Mouse (Mus musculus) CH12.LX (cell line): ENCODE results near the gene Olfr1265. TPM values are rescaled to one million over a fixed set of nuclear protein-coding genes. Genes with fewer than 3 reads are reported as not detected.

Experiments
- DNase-seq: peaks from one replicate; pipeline ENCODE4 v3.0.0-alpha.2; 2013; ENCODE audit errors: extremely low read depth
- H3K27ac ChIP-seq: 2 replicates; pipeline ENCODE4 v1.5.1; 2012; ENCODE audit warnings: low read depth, mild to moderate bottlenecking, control low read depth, moderate library complexity; ENCODE audit not compliant: insufficient read depth
- H3K27me3 ChIP-seq: replicated peaks from 2 replicates; pipeline ENCODE3; 2012; ENCODE audit warnings: inconsistent platforms
- H3K36me3 ChIP-seq, 2 experiments: replicated peaks in 1 of 2; 2 replicates each; pipeline versions ENCODE3 to v1.6.1; 2012; ENCODE audit warnings: inconsistent platforms in 1 of 2, low read length in 1 of 2, mild to moderate bottlenecking in 1 of 2, mixed read lengths in 1 of 2, moderate library complexity in 1 of 2; ENCODE audit not compliant: control insufficient read depth in 1 of 2, insufficient read depth in 1 of 2
- H3K4me1 ChIP-seq, 2 experiments: 2 replicates each; pipeline ENCODE4 v1.6.1; 2012; ENCODE audit warnings: inconsistent platforms in 1 of 2, moderate library complexity in 1 of 2; ENCODE audit not compliant: insufficient read depth in 2 of 2, control insufficient read depth in 1 of 2
- H3K4me2 ChIP-seq: 2 replicates; pipeline ENCODE4 v1.6.1; 2012; ENCODE audit warnings: low read depth, mild to moderate bottlenecking, control low read depth; ENCODE audit not compliant: poor library complexity, insufficient read depth, severe bottlenecking
- H3K4me3 ChIP-seq, 3 experiments: fragments of 150-350 bp in 1 of 3; sonication (generic) in 1 of 3; replicated peaks in 1 of 3; 2 replicates each; pipeline versions ENCODE3 to v1.5.1; 2011 to 2012; ENCODE audit warnings: low read depth in 2 of 3, low read length in 2 of 3, mild to moderate bottlenecking in 2 of 3, moderate library complexity in 2 of 3, control low read depth in 1 of 3, improper control_type of control experiment in 1 of 3, inconsistent platforms in 1 of 3, mixed read lengths in 1 of 3; ENCODE audit not compliant: poor library complexity in 1 of 3
- H3K79me2 ChIP-seq: replicated peaks from 2 replicates; pipeline ENCODE4 v1.6.1; 2012; ENCODE audit warnings: mild to moderate bottlenecking, moderate library complexity; ENCODE audit not compliant: control insufficient read depth, poor library complexity, insufficient read depth, severe bottlenecking; ENCODE audit errors: extremely low read depth
- H3K9ac ChIP-seq: 2 replicates; pipeline ENCODE4 v1.6.1; 2012; ENCODE audit warnings: low read depth, mild to moderate bottlenecking, control low read depth, moderate library complexity; ENCODE audit not compliant: insufficient read depth
- H3K9me3 ChIP-seq: replicated peaks from 2 replicates; pipeline ENCODE3; 2012; ENCODE audit warnings: low read length, inconsistent platforms, mixed read lengths
- BHLHE40 ChIP-seq: IDR thresholded peaks from 2 replicates; pipeline ENCODE4 v1.6.1; 2011; ENCODE audit warnings: mild to moderate bottlenecking, low read depth, low read length, improper control_type of control experiment
- CHD2 ChIP-seq: IDR thresholded peaks from 2 replicates; pipeline ENCODE4 v1.6.1; 2011; ENCODE audit warnings: low read length, improper control_type of control experiment
- CTCF ChIP-seq, 2 experiments: IDR thresholded peaks in 1 of 2; conservative IDR thresholded peaks in 1 of 2; 2 replicates each; pipeline ENCODE4 v1.5.1; 2011 to 2012; ENCODE audit warnings: low read depth in 2 of 2, low read length in 2 of 2, improper control_type of control experiment in 1 of 2, inconsistent platforms in 1 of 2, mild to moderate bottlenecking in 1 of 2, moderate library complexity in 1 of 2
- ELF1 ChIP-seq: IDR thresholded peaks from 2 replicates; pipeline ENCODE4 v1.6.1; 2014; ENCODE audit warnings: low read depth, mild to moderate bottlenecking, inconsistent platforms, low read length, improper control_type of control experiment
- ETS1 ChIP-seq: conservative IDR thresholded peaks from 2 replicates; pipeline ENCODE4 v1.6.1; 2012; ENCODE audit warnings: low read depth, mild to moderate bottlenecking, inconsistent platforms, low read length, improper control_type of control experiment, moderate library complexity
- HCFC1 ChIP-seq: IDR thresholded peaks from 2 replicates; pipeline ENCODE4 v1.6.1; 2012; ENCODE audit warnings: low read depth, mild to moderate bottlenecking, inconsistent platforms, low read length, improper control_type of control experiment
- IRF4 ChIP-seq: IDR thresholded peaks from 2 replicates; pipeline ENCODE4 v1.6.1; 2014; ENCODE audit warnings: low read depth, mild to moderate bottlenecking, inconsistent platforms, low read length, improper control_type of control experiment
- JUN ChIP-seq: IDR thresholded peaks from 2 replicates; pipeline ENCODE4 v1.6.1; 2011; ENCODE audit warnings: low read depth, mild to moderate bottlenecking, low read length, improper control_type of control experiment, moderate library complexity; ENCODE audit not compliant: insufficient read depth
- JUND ChIP-seq: conservative IDR thresholded peaks from 2 replicates; pipeline ENCODE4 v1.6.1; 2011; ENCODE audit warnings: low read depth, low read length, improper control_type of control experiment
- MAFK ChIP-seq: IDR thresholded peaks from 2 replicates; pipeline ENCODE4 v1.6.1; 2011; ENCODE audit warnings: low read length, improper control_type of control experiment; ENCODE audit not compliant: insufficient replicate concordance
- MAX ChIP-seq: IDR thresholded peaks from 2 replicates; pipeline ENCODE4 v1.6.1; 2011; ENCODE audit warnings: low read length, improper control_type of control experiment
- MAZ ChIP-seq: IDR thresholded peaks from 2 replicates; pipeline ENCODE4 v1.6.1; 2012; ENCODE audit warnings: low read depth, mild to moderate bottlenecking, inconsistent platforms, low read length, improper control_type of control experiment, moderate library complexity
- NELFE ChIP-seq: IDR thresholded peaks from 2 replicates; pipeline ENCODE4 v1.6.1; 2011; ENCODE audit warnings: low read depth, low read length, improper control_type of control experiment
- PAX5 ChIP-seq: IDR thresholded peaks from 2 replicates; pipeline ENCODE4 v1.6.1; 2012; ENCODE audit warnings: low read length, inconsistent platforms, mixed read lengths
- RAD21 ChIP-seq: IDR thresholded peaks from 2 replicates; pipeline ENCODE4 v1.6.1; 2011; ENCODE audit warnings: low read depth, mild to moderate bottlenecking, low read length, improper control_type of control experiment, moderate library complexity
- RCOR1 ChIP-seq: conservative IDR thresholded peaks from 2 replicates; pipeline ENCODE4 v1.6.1; 2012; ENCODE audit warnings: low read depth, mild to moderate bottlenecking, inconsistent platforms, low read length, improper control_type of control experiment
- SIN3A ChIP-seq: IDR thresholded peaks from 2 replicates; pipeline ENCODE4 v1.6.1; 2012; ENCODE audit warnings: low read length, improper control_type of control experiment, inconsistent platforms
- TBP ChIP-seq: conservative IDR thresholded peaks from 2 replicates; pipeline ENCODE4 v1.6.1; 2011; ENCODE audit warnings: low read depth, low read length, improper control_type of control experiment
- TCF12 ChIP-seq: IDR thresholded peaks from 2 replicates; pipeline ENCODE4 v1.6.1; 2014; ENCODE audit warnings: low read depth, mild to moderate bottlenecking, inconsistent platforms, low read length, improper control_type of control experiment
- UBTF ChIP-seq: IDR thresholded peaks from 2 replicates; pipeline ENCODE4 v1.6.1; 2012; ENCODE audit warnings: low read depth, mild to moderate bottlenecking, inconsistent platforms, low read length, improper control_type of control experiment, moderate library complexity
- USF1 ChIP-seq: IDR thresholded peaks from 2 replicates; pipeline ENCODE4 v1.6.1; 2014; ENCODE audit warnings: low read depth, mild to moderate bottlenecking, inconsistent platforms, low read length, improper control_type of control experiment
- USF2 ChIP-seq: conservative IDR thresholded peaks from 2 replicates; pipeline ENCODE4 v1.6.1; 2011; ENCODE audit warnings: low read depth, low read length, improper control_type of control experiment
- ZMIZ1 ChIP-seq: IDR thresholded peaks from 2 replicates; pipeline ENCODE4 v1.6.1; 2012; ENCODE audit warnings: low read depth, mild to moderate bottlenecking, inconsistent platforms, low read length, improper control_type of control experiment
- dilution Hi-C: fragments of 300-500 bp; cut with MboI; formaldehyde crosslinking; loops from 2 replicates; pipeline ENCODE4 v1.14.3; 2020; ENCODE audit warnings: low sequenced_read_pairs; ENCODE audit not compliant: extremely low pct_unique_long_range_greater_than_20kb, extremely low pct_ligation_motif_present
- in situ Hi-C: fragments of 300-500 bp; cut with MboI; formaldehyde crosslinking; loops from 3 replicates; pipeline ENCODE4 v1.14.3; 2019; ENCODE audit warnings: low sequenced_read_pairs, low pct_ligation_motif_present, low pct_unique_long_range_greater_than_20kb, mixed read lengths
- polyA plus RNA-seq: library from polyadenylated mRNA; unstranded; fragments of >175 nt; gene quantifications from 2 replicates; pipeline ENCODE4 v1.2.1, GENCODE M21; 2012; ENCODE audit warnings: low read depth; ENCODE audit not compliant: insufficient read length
- total RNA-seq, 2 experiments: library from RNA; depleted of rRNA; stranded (reverse); fragments of 300-350 nt in 1 of 2; fragments of >200 nt in 1 of 2; gene quantifications; 2 replicates each; pipeline ENCODE4 v1.2.3; 2012 to 2014

Gene Olfr1265
- total and polyA plus RNA-seq, 3 experiments: not detected

DNA sequence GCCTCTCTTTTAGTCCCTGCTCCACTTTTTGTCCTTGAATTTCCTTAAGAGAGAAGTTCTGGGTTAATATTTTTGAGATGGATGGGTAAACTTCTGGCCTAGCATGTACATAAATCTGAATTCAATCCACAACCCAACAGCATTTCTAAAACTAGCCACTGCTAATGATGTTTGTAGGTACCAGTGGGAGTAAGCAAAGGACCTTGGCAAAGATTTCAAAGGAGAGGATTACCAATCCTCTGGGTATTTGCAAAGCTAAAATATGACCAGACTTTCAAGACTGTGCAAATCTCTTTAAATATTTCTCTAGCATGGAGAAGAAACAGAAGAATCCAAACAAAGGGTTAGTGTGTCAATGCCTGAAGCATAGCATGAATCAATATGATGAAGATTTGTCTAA, 35.3 kb upstream of the Olfr1265 start, which contains the start of gene Olfr1262:
Olfr1262 (plus strand) TSS at position 301 of the 400 bp plus-strand sequence.
- no peaks in the 10 kb centered on the region for H3K79me2 ChIP-seq
- dilution Hi-C loops (no loop called here), in situ Hi-C loops (no loop called here)
- no peaks in the 10 kb centered on the region for H3K9me3 ChIP-seq
- no peak within 1 kb of the TSS for H3K9ac ChIP-seq
- no peak for DNase-seq
- H3K27me3 ChIP-seq: no peaks in the 10 kb centered on the region
- H3K27ac ChIP-seq: no peak within 1 kb of the TSS
- H3K4me2 ChIP-seq: no peak within 1 kb of the TSS
- TF ChIP-seq JUN (no peak), MAX (no peak), PAX5 (no peak), BHLHE40 (no peak), TCF12 (no peak), MAZ (no peak), MAFK (no peak), CHD2 (no peak), JUND (no peak), ELF1 (no peak), UBTF (no peak), RAD21 (no peak), USF2 (no peak), SIN3A (no peak), ZMIZ1 (no peak), CTCF (conservative IDR thresholded peaks at IDR 0.05 in 1 of 2, IDR thresholded peaks at IDR 0.05 in 1 of 2; ENCODE audit: low read depth in 2 of 2, low read length in 2 of 2) (no peak), RCOR1 (no peak), ETS1 (no peak), IRF4 (no peak), USF1 (no peak)
- no peaks in the 10 kb centered on the region for H3K36me3 ChIP-seq
- no peak within 1 kb of the TSS for H3K4me3 ChIP-seq
- 0 out of 4 replicates have a peak, but pooled peaks cover 0 to 2% of the 10 kb centered on the region in 2 experiments for H3K4me1 ChIP-seq

DNA sequence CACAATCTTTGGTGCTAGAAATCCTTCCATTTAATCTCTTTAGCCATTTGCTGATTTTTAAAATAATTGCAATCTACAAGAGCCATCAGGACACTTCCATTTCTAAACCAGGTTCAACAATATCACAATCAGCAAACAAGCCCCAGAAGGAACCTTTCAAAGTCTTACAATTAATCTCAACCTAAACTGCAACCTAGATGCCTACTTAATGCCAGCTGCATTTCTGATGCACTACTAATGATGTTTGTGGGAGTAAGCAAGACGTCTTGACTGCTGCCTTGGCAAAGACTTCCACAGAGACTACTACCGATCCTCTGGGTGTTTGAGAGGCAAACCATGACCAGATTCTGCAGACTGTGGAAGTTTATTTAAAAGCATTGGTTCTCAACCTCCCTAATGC, 23.3 kb upstream of the Olfr1265 start, which contains the start of gene Olfr1263:
Olfr1263 (plus strand) TSS at position 301 of the 400 bp plus-strand sequence.
- no peaks in the 10 kb centered on the region for H3K27me3 ChIP-seq
- TF ChIP-seq NELFE (no peak), TBP (no peak), MAX (no peak), HCFC1 (no peak)
- H3K9ac ChIP-seq: no peak within 1 kb of the TSS
- in situ Hi-C loops: no loop called here
- no peak within 1 kb of the TSS for H3K4me2 ChIP-seq
- DNase-seq: no peak
- no peaks in the 10 kb centered on the region for H3K36me3 ChIP-seq
- H3K27ac ChIP-seq: no peak within 1 kb of the TSS
- H3K9me3 ChIP-seq: no peaks in the 10 kb centered on the region
- no peaks in the 10 kb centered on the region for H3K79me2 ChIP-seq
- dilution Hi-C loops: no loop called here
- peaks cover 0 to 6% of the 10 kb centered on the region in 2 experiments; a peak in 2 of 4 replicates for H3K4me1 ChIP-seq
- H3K4me3 ChIP-seq: no peak within 1 kb of the TSS
